ENCODE assay signal across 22 mouse cellular contexts in the genomic region with DNA sequence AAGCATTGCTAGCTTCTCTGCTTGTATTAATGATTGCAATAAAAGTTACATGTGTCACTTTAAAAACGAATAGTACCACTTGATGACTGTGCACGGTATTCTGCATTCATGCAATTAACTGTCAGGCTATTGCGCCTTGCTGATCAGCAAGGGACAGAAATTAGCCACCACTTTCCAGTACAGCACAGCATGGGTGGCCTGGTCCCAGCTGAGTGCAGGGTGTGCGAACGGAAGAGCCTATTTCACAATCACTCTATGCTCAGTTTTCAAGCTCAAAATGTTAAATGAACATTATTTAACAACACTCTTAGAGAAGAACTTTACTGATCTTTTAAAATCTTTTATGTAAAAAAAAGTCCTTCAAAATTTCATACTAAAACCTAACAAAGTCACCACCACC. TPM values are rescaled to one million over a fixed set of nuclear protein-coding genes. Genes with fewer than 3 reads are reported as not detected.
DNase-seq lines count a peak whose midpoint lies in the region; ATAC-seq and TF ChIP-seq lines count a peak whose summit lies in the region.
"Had no signal": no experiment of that assay in that cellular context is flagged by ENCODE, and none has a peak within 500 bp of the region (broad histone marks: within the 10 kb centered on the region; RNA-seq: fewer than 3 reads in every experiment).

No protein-coding gene starts in this region.

- H3K27me3 ChIP-seq in heart, embryonic 11.5 days (ENCODE audit: control insufficient read depth, insufficient read depth, low read length), result no peaks in the 10 kb centered on the region
- no peaks in the 10 kb centered on the region for H3K27me3 ChIP-seq in lung, postnatal 0 days (replicated peaks; ENCODE audit: insufficient read depth, low read length)
- H3K27me3 ChIP-seq in forebrain, embryonic 16.5 days (replicated peaks; ENCODE audit: control insufficient read depth, insufficient read depth, low read length), result no peaks in the 10 kb centered on the region
- no peaks in the 10 kb centered on the region for H3K27me3 ChIP-seq in neural tube, embryonic 14.5 days (ENCODE audit: control insufficient read depth, insufficient read depth, low read length)
- H3K27me3 ChIP-seq: lung, embryonic 15.5 days; midbrain, embryonic 12.5 days; neural tube, embryonic 12.5 days; stomach, embryonic 15.5 days had no signal

- peak; percentile 12 to 18 for DNase-seq in heart, adult 18-20 months
- peak; percentile 52 for DNase-seq in lung, postnatal 0 days (ENCODE audit: low spot score)
- no peak for DNase-seq in lung, adult 2 months
- no peak for DNase-seq in layer of hippocampus, adult 8-10 months (ENCODE audit: low spot score in 2 of 2)
- DNase-seq in layer of hippocampus, adult 9-11 months, result no peak
- DNase-seq: cerebellum, postnatal 25 days; gastrocnemius, adult 2 months; heart, adult 2 months; heart, postnatal 10 days; liver; right cerebral cortex, adult 18-20 months; spleen, adult 18-20 months; thymus, postnatal 36 days had no signal

- no peak overlapping the region for H3K4me3 ChIP-seq in heart, embryonic 11.5 days (ENCODE audit: low read depth, low read length)
- no peak overlapping the region for H3K4me3 ChIP-seq in lung, postnatal 0 days (ENCODE audit: low read depth, low read length)
- H3K4me3 ChIP-seq in lung, adult 2 months (replicated peaks; ENCODE audit: extremely low read depth, low read depth, low read length), result no peak overlapping the region
- peak overlapping the region; percentile 34 for H3K4me3 ChIP-seq in forebrain, embryonic 16.5 days (replicated peaks; ENCODE audit: low read length)
- H3K4me3 ChIP-seq in neural tube, embryonic 14.5 days (ENCODE audit: low read depth, low read length), result peak overlapping the region; percentile 25
- H3K4me3 ChIP-seq: gastrocnemius, adult 2 months; heart, adult 2 months; lung, embryonic 15.5 days; midbrain, embryonic 12.5 days; neural tube, embryonic 12.5 days; stomach, embryonic 15.5 days had no signal

- TF ChIP-seq POLR2A in lung, adult 2 months (IDR thresholded peaks at IDR 0.05; ENCODE audit: borderline replicate concordance, extremely low read depth, low read depth, low read length), result no peak

- no peak for ATAC-seq in heart, embryonic 11.5 days (replicated peaks; ENCODE audit: insufficient number of reproducible peaks, low FRiP score, low TSS enrichment)
- ATAC-seq in lung, postnatal 0 days, result peak; percentile 63; the same call in 1 of the 2 replicates
- ATAC-seq in forebrain, embryonic 16.5 days, result peak; percentile 57; the same call in 1 of the 2 replicates
- no peak for ATAC-seq in neural tube, embryonic 14.5 days (ENCODE audit: low read depth)
- ATAC-seq: activated CD4-positive, CD25-positive, alpha-beta regulatory T cell, adult 4 months had no signal

- no peak overlapping the region for H3K4me2 ChIP-seq in heart, embryonic 11.5 days
- no peak overlapping the region for H3K4me2 ChIP-seq in lung, postnatal 0 days (replicated peaks; ENCODE audit: low read depth, low read length)
- peak overlapping the region; percentile 51 for H3K4me2 ChIP-seq in forebrain, embryonic 16.5 days (ENCODE audit: low read length)
- peak overlapping the region; percentile 38; the same call in 1 of the 2 replicates for H3K4me2 ChIP-seq in neural tube, embryonic 14.5 days (ENCODE audit: low read depth, low read length)
- H3K4me2 ChIP-seq: lung, embryonic 15.5 days; midbrain, embryonic 12.5 days; stomach, embryonic 15.5 days had no signal

- no peak for TF ChIP-seq EP300 in lung, postnatal 0 days (IDR thresholded peaks at IDR 0.05)

- no peak overlapping the region for H3K9ac ChIP-seq in heart, embryonic 11.5 days (ENCODE audit: low read depth, low read length)
- H3K9ac ChIP-seq in lung, postnatal 0 days (replicated peaks; ENCODE audit: low read depth), result no peak overlapping the region
- H3K9ac ChIP-seq in forebrain, embryonic 16.5 days (replicated peaks; ENCODE audit: low read depth, low read length), result no peak overlapping the region
- H3K9ac ChIP-seq in neural tube, embryonic 14.5 days (replicated peaks; ENCODE audit: low read depth, low read length), result no peak overlapping the region
- H3K9ac ChIP-seq: lung, embryonic 15.5 days; midbrain, embryonic 12.5 days; neural tube, embryonic 12.5 days; stomach, embryonic 15.5 days had no signal

- H3K27ac ChIP-seq in heart, embryonic 11.5 days (ENCODE audit: low read depth, low read length), result no peak overlapping the region
- no peak overlapping the region for H3K27ac ChIP-seq in lung, postnatal 0 days (ENCODE audit: low read length)
- H3K27ac ChIP-seq in forebrain, embryonic 16.5 days (ENCODE audit: low read length), result no peak overlapping the region
- H3K27ac ChIP-seq in neural tube, embryonic 14.5 days (ENCODE audit: low read depth, low read length), result no peak overlapping the region
- H3K27ac ChIP-seq: gastrocnemius, adult 2 months; heart, adult 2 months; lung, embryonic 15.5 days; midbrain, embryonic 12.5 days; neural tube, embryonic 12.5 days; stomach, embryonic 15.5 days had no signal

- TF ChIP-seq CTCF in lung, postnatal 0 days (IDR thresholded peaks at IDR 0.05), result no peak
- TF ChIP-seq CTCF in lung, adult 2 months (IDR thresholded peaks at IDR 0.05; ENCODE audit: insufficient read depth, low read length), result no peak

- no peaks in the 10 kb centered on the region for H3K4me1 ChIP-seq in heart, embryonic 11.5 days (ENCODE audit: control insufficient read depth, insufficient read depth, low read length)
- no peaks in the 10 kb centered on the region for H3K4me1 ChIP-seq in lung, postnatal 0 days (ENCODE audit: insufficient read depth, low read depth, low read length)
- H3K4me1 ChIP-seq in lung, adult 2 months (ENCODE audit: control insufficient read depth, insufficient read depth, low read length), result no peaks in the 10 kb centered on the region; the same call in none of the 2 replicates
- peaks cover 16% of the 10 kb centered on the region for H3K4me1 ChIP-seq in forebrain, embryonic 16.5 days (replicated peaks; ENCODE audit: control insufficient read depth, insufficient read depth, low read length)
- H3K4me1 ChIP-seq in neural tube, embryonic 14.5 days (ENCODE audit: control insufficient read depth, insufficient read depth, low read length), result peaks cover 20% of the 10 kb centered on the region; the same call in 1 of the 2 replicates
- H3K4me1 ChIP-seq: stomach, embryonic 15.5 days had no signal

- H3K9me3 ChIP-seq in heart, embryonic 11.5 days (replicated peaks; ENCODE audit: control insufficient read depth, low read length), result no peaks in the 10 kb centered on the region
- no peaks in the 10 kb centered on the region for H3K9me3 ChIP-seq in lung, postnatal 0 days (ENCODE audit: low read length)
- H3K9me3 ChIP-seq in forebrain, embryonic 16.5 days (ENCODE audit: control insufficient read depth, low read length), result no peaks in the 10 kb centered on the region
- H3K9me3 ChIP-seq in neural tube, embryonic 14.5 days (ENCODE audit: control insufficient read depth, low read length), result no peaks in the 10 kb centered on the region
- H3K9me3 ChIP-seq: lung, embryonic 15.5 days; midbrain, embryonic 12.5 days; neural tube, embryonic 12.5 days; stomach, embryonic 15.5 days had no signal

- WGBS in heart, embryonic 11.5 days (ENCODE audit: insufficient replicate concordance), result 83% methylated on average over 5 of the region's 5 CpGs
- WGBS in lung, postnatal 0 days, result 48% methylated on average over 5 of the region's 5 CpGs
- WGBS in lung, adult 2 months, result 56% methylated on average over 5 of the region's 5 CpGs
- WGBS in forebrain, embryonic 16.5 days, result 19% methylated on average over 5 of the region's 5 CpGs
- WGBS in neural tube, embryonic 14.5 days, result 34% methylated on average over 5 of the region's 5 CpGs

- no peaks in the 10 kb centered on the region for H3K36me3 ChIP-seq in heart, embryonic 11.5 days (ENCODE audit: control insufficient read depth, insufficient read depth, low read length)
- H3K36me3 ChIP-seq in lung, postnatal 0 days (ENCODE audit: insufficient read depth, low read length), result no peaks in the 10 kb centered on the region
- H3K36me3 ChIP-seq in forebrain, embryonic 16.5 days (ENCODE audit: control insufficient read depth, insufficient read depth), result no peaks in the 10 kb centered on the region
- H3K36me3 ChIP-seq in neural tube, embryonic 14.5 days (ENCODE audit: control insufficient read depth, insufficient read depth, low read length), result no peaks in the 10 kb centered on the region
- H3K36me3 ChIP-seq: lung, embryonic 15.5 days; midbrain, embryonic 12.5 days; neural tube, embryonic 12.5 days; stomach, embryonic 15.5 days had no signal

RNA-seq across cellular contexts. Expression of a gene that starts 9.2 kb away (rescaled TPM):
- not detected for total RNA-seq in heart, adult 18-20 months (2021)
- polyA plus RNA-seq in heart, embryonic 11.5 days (2014; fragmentation: Nextera tagmentation; extraction: Ambion mirVana), result 0.13 and 0.50 TPM in 2 replicates
- 0.21 and 0.24 TPM in 2 replicates for polyA plus RNA-seq in lung, postnatal 0 days (2015; fragmentation: Nextera tagmentation; extraction: Ambion mirVana)
- polyA plus RNA-seq in lung, adult 2 months (2012; rRNA removed), result 0.20 TPM in 1 of 2 replicates, not detected in the other
- polyA plus RNA-seq in forebrain, embryonic 16.5 days (2015; fragmentation: Nextera tagmentation; extraction: Ambion mirVana), result 9.6 and 11.9 TPM in 2 replicates
- polyA plus RNA-seq in neural tube, embryonic 14.5 days (2014; fragmentation: Nextera tagmentation; extraction: Ambion mirVana), result 13.7 and 16.6 TPM in 2 replicates
- total RNA-seq in layer of hippocampus, adult 8-10 months (2022), result 10 to 100 TPM; 43.2 to 58.2 (median 50.4) TPM
- total RNA-seq: adrenal gland, postnatal 4 days; gastrocnemius, adult 2 months; heart, adult 2 months; heart, postnatal 10 days had no signal
- polyA plus RNA-seq: heart, adult 2 months had no signal

RNA-seq across cellular contexts. Expression of a gene that starts 46.7 kb away (rescaled TPM):
- total RNA-seq in heart, adult 18-20 months (2021), result 10 to 100 TPM; 14.3 to 15.5 TPM
- polyA plus RNA-seq in heart, embryonic 11.5 days (2014; fragmentation: Nextera tagmentation; extraction: Ambion mirVana), result 34.7 and 36.7 TPM in 2 replicates
- polyA plus RNA-seq in lung, postnatal 0 days (2015; fragmentation: Nextera tagmentation; extraction: Ambion mirVana), result 21.4 and 21.7 TPM in 2 replicates
- 1.6 and 2.3 TPM in 2 replicates for polyA plus RNA-seq in lung, adult 2 months (2012; rRNA removed)
- polyA plus RNA-seq in forebrain, embryonic 16.5 days (2015; fragmentation: Nextera tagmentation; extraction: Ambion mirVana), result 49.6 and 52.5 TPM in 2 replicates
- 40.5 and 47.7 TPM in 2 replicates for polyA plus RNA-seq in neural tube, embryonic 14.5 days (2014; fragmentation: Nextera tagmentation; extraction: Ambion mirVana)
- total RNA-seq in layer of hippocampus, adult 8-10 months (2022), result 10 to 100 TPM; 16.4 to 22.7 (median 18.5) TPM

Comparison
In these comparisons a context has a peak if more than half of its experiments do, and no peak if none do; other contexts are left out.
1. DNase-seq: peak in heart, adult 18-20 months (2 of 2) and lung, postnatal 0 days (single experiment); none in lung, adult 2 months (single experiment), layer of hippocampus, adult 8-10 months (0 of 2) and layer of hippocampus, adult 9-11 months (single experiment).
2. ATAC-seq: peak in lung, postnatal 0 days (single experiment) and forebrain, embryonic 16.5 days (single experiment); none in heart, embryonic 11.5 days (single experiment) and neural tube, embryonic 14.5 days (single experiment).
3. H3K4me2 ChIP-seq: peak in forebrain, embryonic 16.5 days (single experiment) and neural tube, embryonic 14.5 days (single experiment); none in heart, embryonic 11.5 days (single experiment) and lung, postnatal 0 days (single experiment).
4. H3K4me3 ChIP-seq: peak in forebrain, embryonic 16.5 days (single experiment) and neural tube, embryonic 14.5 days (single experiment); none in heart, embryonic 11.5 days (single experiment), lung, postnatal 0 days (single experiment) and lung, adult 2 months (single experiment).